Mouse (Mus musculus): ENCODE measurements around the gene Mamld1.

DNA sequence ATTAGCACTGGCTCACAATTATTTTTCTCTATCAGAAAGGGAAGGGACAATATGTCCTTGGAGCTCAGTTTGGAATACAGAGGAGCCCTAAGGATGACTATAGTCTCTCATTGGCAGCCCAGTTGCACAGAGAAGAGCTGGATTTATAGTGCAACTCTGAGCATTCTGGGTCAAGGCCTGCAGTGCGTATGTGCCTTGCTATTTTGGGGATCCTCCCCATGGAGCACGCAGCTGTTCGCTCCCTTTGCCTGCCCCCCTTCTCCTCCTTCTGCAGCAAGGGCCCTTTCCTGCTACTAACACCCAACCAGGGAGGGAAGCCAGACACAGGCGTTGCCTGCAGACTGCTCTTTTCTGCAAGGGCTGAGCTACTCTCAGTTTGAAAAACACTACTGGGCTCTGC lies 56.3 kb downstream of the Mamld1 start:
- TF ChIP-seq CTCF (IDR thresholded peaks at IDR 0.05; ENCODE audit: borderline replicate concordance, extremely low read depth, insufficient read depth, insufficient read length) (no peak), POLR2A (IDR thresholded peaks at IDR 0.05; ENCODE audit: borderline replicate concordance, extremely low read depth, insufficient read depth, insufficient read length, poor library complexity, severe bottlenecking) (no peak)
